Mouse (Mus musculus) limb, embryonic 14.5 days (tissue): ENCODE measurements around the gene Adh7. TPM values are rescaled to one million over a fixed set of nuclear protein-coding genes. Genes with fewer than 3 reads are reported as not detected.

Experiments
- ATAC-seq: fragments of 200-750 bp; cut with Nextera tagmentation; 2 replicates; pipeline ENCODE4 v1.8.0; 2017; ENCODE audit warnings: low read depth, moderate number of reproducible peaks, moderate TSS enrichment; ENCODE audit not compliant: low FRiP score
- DNase-seq: peaks from one replicate; pipeline ENCODE4 v3.0.0-alpha.2; 2015; ENCODE audit warnings: low spot score
- H3K27ac ChIP-seq: fragments of 300-500 bp; sonication (generic); replicated peaks from 2 replicates; pipeline ENCODE4 v1.5.1; 2014; ENCODE audit warnings: low read depth, mild to moderate bottlenecking, low read length, moderate library complexity, mixed read lengths
- H3K27me3 ChIP-seq: fragments of 300-500 bp; sonication (generic); 2 replicates; pipeline ENCODE4 v1.6.1; 2014; ENCODE audit warnings: low read length, mixed read lengths; ENCODE audit not compliant: control insufficient read depth, insufficient read depth
- H3K36me3 ChIP-seq: fragments of 300-500 bp; sonication (generic); 2 replicates; pipeline ENCODE4 v1.6.1; 2014; ENCODE audit warnings: mild to moderate bottlenecking, low read length, moderate library complexity, mixed read lengths; ENCODE audit not compliant: control insufficient read depth, insufficient read depth
- H3K4me1 ChIP-seq: fragments of 300-500 bp; sonication (generic); 2 replicates; pipeline ENCODE4 v1.6.1; 2014; ENCODE audit warnings: antibody characterized with exemption, low read length, mixed read lengths; ENCODE audit not compliant: control insufficient read depth, insufficient read depth
- H3K4me2 ChIP-seq: fragments of 300-500 bp; sonication (generic); replicated peaks from 2 replicates; pipeline ENCODE4 v1.6.1; 2014; ENCODE audit warnings: low read depth, mild to moderate bottlenecking, low read length, moderate library complexity; ENCODE audit not compliant: severe bottlenecking
- H3K4me3 ChIP-seq: fragments of 300-500 bp; sonication (generic); replicated peaks from 2 replicates; pipeline ENCODE4 v1.5.1; 2014; ENCODE audit warnings: low read length
- H3K9ac ChIP-seq: fragments of 300-500 bp; sonication (generic); 2 replicates; pipeline ENCODE4 v1.6.1; 2014; ENCODE audit warnings: mild to moderate bottlenecking, low read depth, low read length, moderate library complexity; ENCODE audit not compliant: severe bottlenecking
- H3K9me3 ChIP-seq: fragments of 300-500 bp; sonication (generic); 2 replicates; pipeline ENCODE4 v1.6.1; 2016; ENCODE audit warnings: low read length; ENCODE audit not compliant: control insufficient read depth
- POLR2A ChIP-seq: fragments of 200-500 bp; IDR thresholded peaks from 2 replicates; pipeline ENCODE4 v1.8.0; 2012; ENCODE audit warnings: inconsistent platforms, mild to moderate bottlenecking, moderate library complexity, borderline replicate concordance; ENCODE audit not compliant: insufficient read depth, insufficient read length; ENCODE audit errors: extremely low read depth
- WGBS: fragments of 180-500 bp; shearing (Covaris S2); extraction: QIAGEN DNeasy Blood & Tissue Kit; methylation state at CpG from one replicate; pipeline ENCODE4 v1.1.7; 2014; 5-methylcytosine and 5-hydroxymethylcytosine counted together
- polyA plus RNA-seq, 2 experiments: library from polyadenylated mRNA; depleted of rRNA in 1 of 2; stranded (reverse) in 1 of 2; unstranded in 1 of 2; fragments of >200 nt; fragmentation: Nextera tagmentation in 1 of 2; extraction: Ambion mirVana in 1 of 2; gene quantifications; 2 replicates each; pipeline versions ENCODE4 v1.2.1 to v1.2.3; 2012 to 2014

The Adh7 gene
- polyA plus RNA-seq, 2 experiments, result 0.77 to 1.9 TPM

DNA sequence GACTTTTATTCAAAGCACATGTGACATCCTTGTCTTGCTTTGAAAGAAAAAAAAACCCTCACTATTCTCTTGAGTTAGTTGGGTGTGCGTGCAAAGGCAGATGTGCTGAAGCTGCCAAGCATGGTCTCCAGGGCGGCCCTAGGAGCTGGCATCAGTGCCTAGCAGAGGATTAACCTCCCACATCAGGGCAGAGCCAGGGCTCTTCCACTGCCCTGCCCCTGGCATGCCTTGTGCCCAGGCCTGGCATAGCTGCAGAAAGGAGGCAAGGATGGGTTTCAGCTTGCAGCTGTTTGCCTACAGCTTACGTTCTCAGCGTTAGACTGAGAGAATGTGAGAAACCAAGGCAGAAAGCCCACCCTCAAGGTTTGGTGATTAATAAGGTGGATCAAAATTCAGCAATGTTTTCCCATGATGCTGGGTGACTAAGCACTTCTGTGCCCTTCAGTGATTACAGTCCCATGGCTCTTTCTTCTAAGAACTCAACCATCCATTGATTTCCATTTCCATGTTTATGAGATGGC lies 5.1 kb upstream of the Adh7 start:
- H3K27ac ChIP-seq, result no peak overlapping the region
- ATAC-seq (no peak), DNase-seq (no peak)
- TF ChIP-seq POLR2A, result no peak
- no peak overlapping the region for H3K4me2 ChIP-seq
- 0 out of 2 replicates have a peak, but pooled peaks cover 3% of the 10 kb centered on the region for H3K9me3 ChIP-seq
- WGBS, result 87% methylated on average over 4 of the region's 4 CpGs
- H3K4me1 ChIP-seq, result no peaks in the 10 kb centered on the region
- H3K27me3 ChIP-seq, result no peaks in the 10 kb centered on the region
- H3K36me3 ChIP-seq, result no peaks in the 10 kb centered on the region
- no peak overlapping the region for H3K9ac ChIP-seq
- no peak overlapping the region for H3K4me3 ChIP-seq

DNA sequence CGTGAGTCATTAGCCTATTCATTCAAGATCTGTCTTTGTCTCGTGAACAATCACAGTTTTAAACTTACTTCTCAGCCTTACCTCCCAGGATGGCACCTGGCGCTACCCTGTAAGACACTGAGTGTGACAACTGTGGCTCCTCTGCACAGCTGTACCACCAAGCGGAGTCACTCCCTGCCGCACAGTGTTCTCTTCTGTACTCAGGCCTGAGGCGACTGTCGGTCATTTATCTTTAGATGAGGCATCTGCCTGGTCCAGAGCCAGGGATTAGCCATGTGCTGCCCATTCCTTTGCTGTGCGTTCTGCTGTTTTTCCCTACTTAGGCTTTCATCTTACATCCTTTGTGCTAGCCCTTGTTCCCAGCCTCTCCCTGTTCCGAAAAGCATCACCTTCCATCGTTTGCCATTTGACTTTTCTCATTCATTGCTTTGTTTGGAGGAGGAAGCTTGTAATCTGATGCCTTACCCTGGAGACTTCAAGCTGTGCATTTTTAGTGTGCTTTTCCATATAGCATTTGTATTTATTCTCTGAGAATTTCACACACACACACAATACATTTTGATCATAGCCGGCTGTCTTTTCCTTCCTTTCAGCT lies 2.1 kb upstream of the Adh7 start:
- Histone ChIP-seq H3K4me2 (no peak overlapping the region), H3K4me1 (no peaks in the 10 kb centered on the region), H3K36me3 (no peaks in the 10 kb centered on the region), H3K27ac (no peak overlapping the region), H3K9ac (no peak overlapping the region), H3K27me3 (no peaks in the 10 kb centered on the region), H3K9me3 (0 out of 2 replicates have a peak, but pooled peaks cover 3% of the 10 kb centered on the region), H3K4me3 (no peak overlapping the region)
- DNase-seq, result no peak
- no peak for TF ChIP-seq POLR2A
- peak; percentile 53; the same call in 1 of the 2 replicates for ATAC-seq
- 59% methylated on average over 11 of the region's 11 CpGs for WGBS

GRCm38 (mm10) chr3:138216091-138216490 lies 1.5 kb upstream of the Adh7 start:
- no peak for TF ChIP-seq POLR2A
- ATAC-seq (no peak), DNase-seq (no peak)

GRCm38 (mm10) chr3:138221116-138221515 lies 3.6 kb downstream of the Adh7 start:
- Histone ChIP-seq H3K27ac (no peak overlapping the region), H3K27me3 (no peaks in the 10 kb centered on the region), H3K9me3 (no peaks in the 10 kb centered on the region), H3K9ac (no peak overlapping the region), H3K4me2 (no peak overlapping the region), H3K4me1 (no peaks in the 10 kb centered on the region), H3K36me3 (no peaks in the 10 kb centered on the region), H3K4me3 (no peak overlapping the region)
- ATAC-seq, result no peak
- no peak for DNase-seq
- 83% methylated on average over 11 of the region's 11 CpGs for WGBS
- no peak for TF ChIP-seq POLR2A

More at GRCm38 (mm10) chr3:138216091-138216490, 1.5 kb upstream of the Adh7 start:
- no peak overlapping the region for H3K4me2 ChIP-seq
- H3K4me1 ChIP-seq, result no peaks in the 10 kb centered on the region
- no peaks in the 10 kb centered on the region for H3K36me3 ChIP-seq
- H3K27ac ChIP-seq, result no peak overlapping the region
- H3K27me3 ChIP-seq, result no peaks in the 10 kb centered on the region
- no peak overlapping the region for H3K4me3 ChIP-seq
- H3K9ac ChIP-seq, result no peak overlapping the region
- 0 out of 2 replicates have a peak, but pooled peaks cover 3% of the 10 kb centered on the region for H3K9me3 ChIP-seq
- WGBS, result 80% methylated on average over 8 of the region's 8 CpGs

DNA sequence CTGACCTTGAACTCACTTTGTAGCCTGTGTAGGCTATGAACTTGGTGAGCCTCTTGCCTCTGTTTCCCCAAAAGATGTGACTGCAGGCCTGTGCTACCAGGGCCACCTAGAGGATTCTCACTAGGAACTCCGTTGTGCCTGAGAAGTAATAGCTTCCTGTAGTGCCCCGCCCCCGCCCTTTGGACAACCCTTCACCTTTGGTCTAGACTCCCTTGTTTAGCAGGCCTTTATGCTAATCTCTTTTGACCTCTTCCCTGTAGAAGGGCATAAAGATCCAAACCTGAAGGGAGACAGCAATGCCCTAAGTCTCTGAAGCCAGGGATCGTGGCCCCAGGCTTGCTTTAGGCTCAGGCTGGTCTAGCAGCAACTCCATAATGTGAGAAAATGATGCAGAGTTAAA lies 5.0 kb downstream of the Adh7 start:
- WGBS, result 65% methylated on average over 4 of the region's 4 CpGs
- TF ChIP-seq POLR2A, result no peak
- no peak for DNase-seq

DNA sequence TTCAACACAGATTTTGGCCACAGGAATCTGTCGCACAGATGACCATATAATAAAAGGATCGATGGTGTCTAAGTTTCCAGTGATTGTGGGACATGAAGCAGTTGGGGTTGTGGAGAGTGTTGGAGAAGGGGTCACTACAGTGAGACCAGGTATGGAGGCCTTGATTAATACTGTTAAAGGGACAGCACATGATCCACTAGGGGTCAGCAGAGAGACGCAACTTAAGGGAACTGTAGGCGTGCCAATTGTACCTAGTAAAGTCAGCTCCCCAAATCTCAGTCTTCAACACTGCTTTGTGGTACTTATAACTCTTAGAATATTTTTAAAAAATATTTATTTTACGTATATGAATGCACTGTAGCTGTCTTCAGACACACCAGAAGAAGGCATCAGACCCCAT lies 5.4 kb downstream of the Adh7 start:
- Histone ChIP-seq H3K36me3 (no peaks in the 10 kb centered on the region), H3K27ac (no peak overlapping the region), H3K4me1 (no peaks in the 10 kb centered on the region), H3K4me2 (no peak overlapping the region), H3K4me3 (no peak overlapping the region), H3K9me3 (no peaks in the 10 kb centered on the region), H3K9ac (no peak overlapping the region), H3K27me3 (no peaks in the 10 kb centered on the region)
- ATAC-seq (peak; percentile 65; the same call in 1 of the 2 replicates), DNase-seq (peak; percentile 87)
- TF ChIP-seq POLR2A, result no peak
- WGBS, result 59% methylated on average over 5 of the region's 5 CpGs

More for the DNA sequence above, 5.0 kb downstream of the Adh7 start:
- no peaks in the 10 kb centered on the region for H3K4me1 ChIP-seq
- no peak overlapping the region for H3K27ac ChIP-seq
- H3K4me3 ChIP-seq, result no peak overlapping the region
- no peaks in the 10 kb centered on the region for H3K36me3 ChIP-seq
- no peaks in the 10 kb centered on the region for H3K27me3 ChIP-seq
- H3K4me2 ChIP-seq, result no peak overlapping the region
- H3K9ac ChIP-seq, result no peak overlapping the region
- no peaks in the 10 kb centered on the region for H3K9me3 ChIP-seq
- ATAC-seq, result no peak
